ENCODE assay signal across 9 mouse cellular contexts in genomic region chr8:11098228-11098778, GRCm38 (mm10).
DNase-seq lines count a peak whose midpoint lies in the region; ATAC-seq lines count a peak whose summit lies in the region.
"Had no signal": no experiment of that assay in that cellular context is flagged by ENCODE, and none has a peak within 500 bp of the region (broad histone marks: within the 10 kb centered on the region; RNA-seq: fewer than 3 reads in every experiment).

No protein-coding gene starts in this region.

- WGBS in hindbrain, embryonic 10.5 days: 60% methylated on average over 10 of the region's 10 CpGs
- 47% methylated on average over 10 of the region's 10 CpGs for WGBS in hindbrain, embryonic 13.5 days

- DNase-seq in hindbrain, embryonic 10.5 days (ENCODE audit: low spot score): no peak
- peak; percentile 56 for DNase-seq in cerebellum, adult 11 months
- peak; percentile 79 to 86 for DNase-seq in kidney, adult 8-10 months
- DNase-seq in frontal cortex, adult 2 months (ENCODE audit: extremely low spot score in 1 of 2, low spot score in 1 of 2): no peak

- no peak for ATAC-seq in hindbrain, embryonic 13.5 days (ENCODE audit: low FRiP score)
- ATAC-seq in granulocyte monocyte progenitor cell, adult 5-6 weeks (replicated peaks; ENCODE audit: poor library complexity, severe bottlenecking): peak; percentile 89
- peak; percentile 84 for ATAC-seq in megakaryocyte, adult 5-6 weeks (ENCODE audit: poor library complexity, severe bottlenecking)
- no peak for ATAC-seq in inflammation-experienced regulatory T-cells, adult 6 months

- H3K27ac ChIP-seq in hindbrain, embryonic 10.5 days: 0 out of 2 replicates have a peak overlapping the region, but pooled peaks have one; percentile 13
- no peak overlapping the region for H3K27ac ChIP-seq in hindbrain, embryonic 13.5 days
- H3K27ac ChIP-seq: stomach, embryonic 15.5 days had no signal

- no peak overlapping the region for H3K9ac ChIP-seq in hindbrain, embryonic 13.5 days
- H3K9ac ChIP-seq: stomach, embryonic 15.5 days had no signal

- H3K4me2 ChIP-seq in hindbrain, embryonic 13.5 days: no peak overlapping the region
- H3K4me2 ChIP-seq: stomach, embryonic 15.5 days had no signal

- H3K36me3 ChIP-seq in hindbrain, embryonic 10.5 days: no peaks in the 10 kb centered on the region
- H3K36me3 ChIP-seq in hindbrain, embryonic 13.5 days: no peaks in the 10 kb centered on the region
- H3K36me3 ChIP-seq: stomach, embryonic 15.5 days had no signal

- no peaks in the 10 kb centered on the region for H3K9me3 ChIP-seq in hindbrain, embryonic 10.5 days
- H3K9me3 ChIP-seq in hindbrain, embryonic 13.5 days: no peaks in the 10 kb centered on the region
- H3K9me3 ChIP-seq: stomach, embryonic 15.5 days had no signal

- no peaks in the 10 kb centered on the region for H3K27me3 ChIP-seq in hindbrain, embryonic 10.5 days (ENCODE audit: insufficient read depth, poor library complexity, severe bottlenecking)
- H3K27me3 ChIP-seq in hindbrain, embryonic 13.5 days: no peaks in the 10 kb centered on the region
- H3K27me3 ChIP-seq: stomach, embryonic 15.5 days had no signal

- peaks cover 11% of the 10 kb centered on the region for H3K4me1 ChIP-seq in hindbrain, embryonic 10.5 days (replicated peaks)
- H3K4me1 ChIP-seq in hindbrain, embryonic 13.5 days (replicated peaks): peaks cover 9% of the 10 kb centered on the region
- H3K4me1 ChIP-seq: stomach, embryonic 15.5 days had no signal

- H3K4me3 ChIP-seq in hindbrain, embryonic 10.5 days: no peak overlapping the region
- H3K4me3 ChIP-seq in hindbrain, embryonic 13.5 days: no peak overlapping the region
- H3K4me3 ChIP-seq: stomach, embryonic 15.5 days had no signal

Comparison
In these comparisons a context has a peak if more than half of its experiments do, and no peak if none do; other contexts are left out.
1. DNase-seq: peak in cerebellum, adult 11 months (single experiment) and kidney, adult 8-10 months (2 of 2); none in hindbrain, embryonic 10.5 days (single experiment) and frontal cortex, adult 2 months (0 of 2).
2. ATAC-seq: peak in granulocyte monocyte progenitor cell, adult 5-6 weeks (single experiment) and megakaryocyte, adult 5-6 weeks (single experiment); none in hindbrain, embryonic 13.5 days (single experiment) and inflammation-experienced regulatory T-cells, adult 6 months (single experiment).